Mouse (Mus musculus) MEL (cell line): Measurements from ENCODE around the gene Wdr46. TPM values are rescaled to one million over a fixed set of nuclear protein-coding genes. Genes with fewer than 3 reads are reported as not detected.
A peak's percentile ranks its signal among the peaks of the same experiment; 100 is the strongest.

ENCODE experiments used
- DNase-seq: peaks from one replicate; pipeline ENCODE4 v3.0.0; 2011; ENCODE audit warnings: low read depth, low spot score
- H3K27ac ChIP-seq: 2 replicates; pipeline ENCODE4 v1.5.1; 2012; ENCODE audit warnings: low read depth, mild to moderate bottlenecking, control low read depth, low read length, moderate library complexity; ENCODE audit not compliant: control insufficient read depth
- H3K27me3 ChIP-seq, 2 experiments: fragments of 150-350 bp in 1 of 2; sonication (generic) in 1 of 2; 2 replicates each; pipeline ENCODE4 v1.6.1; 2012; ENCODE audit warnings: low read length in 2 of 2, mild to moderate bottlenecking in 2 of 2, improper control_type of control experiment in 1 of 2, moderate library complexity in 1 of 2; ENCODE audit not compliant: insufficient read depth in 2 of 2, control insufficient read depth in 1 of 2
- H3K36me3 ChIP-seq, 2 experiments: 2 replicates each; pipeline ENCODE4 v1.6.1; 2012 to 2014; ENCODE audit warnings: low read length in 2 of 2, improper control_type of control experiment in 1 of 2, inconsistent platforms in 1 of 2, mild to moderate bottlenecking in 1 of 2; ENCODE audit not compliant: insufficient read depth in 2 of 2, control insufficient read depth in 1 of 2
- H3K4me1 ChIP-seq, 2 experiments: fragments of 150-350 bp in 1 of 2; sonication (generic) in 1 of 2; 2 replicates each; pipeline ENCODE4 v1.6.1; 2012; ENCODE audit warnings: low read length in 2 of 2, improper control_type of control experiment in 1 of 2, mild to moderate bottlenecking in 1 of 2; ENCODE audit not compliant: insufficient read depth in 2 of 2, control insufficient read depth in 1 of 2
- H3K4me3 ChIP-seq, 2 experiments: fragments of 150-350 bp in 1 of 2; sonication (generic) in 1 of 2; 2 replicates each; pipeline ENCODE4 v1.5.1; 2012; ENCODE audit warnings: low read depth in 2 of 2, low read length in 2 of 2, mild to moderate bottlenecking in 2 of 2, moderate library complexity in 2 of 2, control low read depth in 1 of 2, improper control_type of control experiment in 1 of 2; ENCODE audit not compliant: control insufficient read depth in 1 of 2, insufficient read depth in 1 of 2
- H3K79me2 ChIP-seq: 2 replicates; pipeline ENCODE4 v1.6.1; 2012; ENCODE audit warnings: mild to moderate bottlenecking, low read length, moderate library complexity; ENCODE audit not compliant: control insufficient read depth, poor library complexity, insufficient read depth
- H3K9ac ChIP-seq: 2 replicates; pipeline ENCODE4 v1.6.1; 2012; ENCODE audit warnings: low read depth, mild to moderate bottlenecking, control low read depth, low read length, moderate library complexity; ENCODE audit not compliant: control insufficient read depth, poor library complexity, severe bottlenecking
- H3K9me3 ChIP-seq: fragments of 150-350 bp; sonication (generic); replicated peaks from 2 replicates; pipeline ENCODE4 v1.6.1; 2012; ENCODE audit warnings: mild to moderate bottlenecking, low read length, improper control_type of control experiment, moderate library complexity; ENCODE audit not compliant: insufficient read depth
- CHD1 ChIP-seq: IDR thresholded peaks from 2 replicates; pipeline ENCODE4 v1.6.1; 2012; ENCODE audit warnings: low read depth, mild to moderate bottlenecking, inconsistent platforms, low read length, improper control_type of control experiment
- CHD2 ChIP-seq: IDR thresholded peaks from 2 replicates; pipeline ENCODE4 v1.6.1; 2011; ENCODE audit warnings: low read length, improper control_type of control experiment
- CTCF ChIP-seq, 3 experiments: IDR thresholded peaks in 2 of 3; conservative IDR thresholded peaks in 1 of 3; 2 replicates each; pipeline ENCODE4 v1.5.1; 2011 to 2012; ENCODE audit warnings: low read length in 3 of 3, low read depth in 2 of 3, mild to moderate bottlenecking in 2 of 3, improper control_type of control experiment in 1 of 3, inconsistent platforms in 1 of 3, mixed read lengths in 1 of 3, moderate library complexity in 1 of 3; ENCODE audit not compliant: control insufficient read depth in 1 of 3, insufficient read depth in 1 of 3, poor library complexity in 1 of 3, severe bottlenecking in 1 of 3
- ELF1 ChIP-seq: IDR thresholded peaks from 2 replicates; pipeline ENCODE4 v1.6.1; 2014; ENCODE audit warnings: low read depth, mild to moderate bottlenecking, inconsistent platforms, low read length, improper control_type of control experiment, moderate library complexity
- GABPA ChIP-seq: IDR thresholded peaks from 2 replicates; pipeline ENCODE4 v1.6.1; 2012; ENCODE audit warnings: low read depth, mild to moderate bottlenecking, inconsistent platforms, low read length, improper control_type of control experiment, moderate library complexity
- GATA1 ChIP-seq: IDR thresholded peaks from 2 replicates; pipeline ENCODE4 v1.6.1; 2011; ENCODE audit warnings: low read depth, low read length, improper control_type of control experiment
- KAT2A ChIP-seq: conservative IDR thresholded peaks from 2 replicates; pipeline ENCODE4 v1.6.1; 2012; ENCODE audit warnings: low read depth, low read length, improper control_type of control experiment, inconsistent platforms
- MAFK ChIP-seq: IDR thresholded peaks from 2 replicates; pipeline ENCODE4 v1.6.1; 2011; ENCODE audit warnings: low read depth, mild to moderate bottlenecking, low read length, improper control_type of control experiment, borderline replicate concordance
- MAX ChIP-seq: IDR thresholded peaks from 2 replicates; pipeline ENCODE4 v1.6.1; 2011; ENCODE audit warnings: low read length, improper control_type of control experiment
- MAZ ChIP-seq: IDR thresholded peaks from 2 replicates; pipeline ENCODE4 v1.6.1; 2012; ENCODE audit warnings: low read depth, mild to moderate bottlenecking, inconsistent platforms, low read length, improper control_type of control experiment
- MEF2A ChIP-seq: IDR thresholded peaks from 2 replicates; pipeline ENCODE4 v1.6.1; 2014; ENCODE audit warnings: low read depth, mild to moderate bottlenecking, inconsistent platforms, low read length, improper control_type of control experiment; ENCODE audit not compliant: poor library complexity, insufficient replicate concordance, severe bottlenecking; ENCODE audit errors: extremely low read depth
- MXI1 ChIP-seq: IDR thresholded peaks from 2 replicates; pipeline ENCODE4 v1.6.1; 2011; ENCODE audit warnings: mild to moderate bottlenecking, low read depth, low read length, improper control_type of control experiment
- NRF1 ChIP-seq: IDR thresholded peaks from 2 replicates; pipeline ENCODE4 v1.6.1; 2014; ENCODE audit warnings: low read depth, mild to moderate bottlenecking, inconsistent platforms, low read length, improper control_type of control experiment, moderate library complexity; ENCODE audit not compliant: poor library complexity, insufficient read depth, severe bottlenecking
- POLR2A ChIP-seq, 2 experiments: IDR thresholded peaks; 2 replicates each; pipeline ENCODE4 v1.6.1; 2011 to 2012; ENCODE audit warnings: low read length in 2 of 2, mild to moderate bottlenecking in 2 of 2, control low read depth in 1 of 2, improper control_type of control experiment in 1 of 2, low read depth in 1 of 2, moderate library complexity in 1 of 2; ENCODE audit not compliant: control insufficient read depth in 1 of 2, insufficient read depth in 1 of 2, poor library complexity in 1 of 2
- POLR2AphosphoS2 ChIP-seq: IDR thresholded peaks from 2 replicates; pipeline ENCODE4 v1.6.1; 2011; ENCODE audit warnings: low read length, improper control_type of control experiment
- POLR2AphosphoS5 ChIP-seq: IDR thresholded peaks from 2 replicates; pipeline ENCODE4 v1.6.1; 2012; ENCODE audit warnings: low read depth, borderline replicate concordance, mild to moderate bottlenecking, inconsistent platforms, low read length, moderate library complexity, mixed read lengths
- SIN3A ChIP-seq: IDR thresholded peaks from 2 replicates; pipeline ENCODE4 v1.6.1; 2012; ENCODE audit warnings: low read length, improper control_type of control experiment, inconsistent platforms
- TAL1 ChIP-seq: IDR thresholded peaks from 2 replicates; pipeline ENCODE4 v1.6.1; 2012; ENCODE audit warnings: mild to moderate bottlenecking, inconsistent platforms, low read length, moderate library complexity, mixed read lengths
- UBTF ChIP-seq: IDR thresholded peaks from 2 replicates; pipeline ENCODE4 v1.6.1; 2012; ENCODE audit warnings: low read depth, mild to moderate bottlenecking, inconsistent platforms, low read length, improper control_type of control experiment, moderate library complexity, borderline replicate concordance; ENCODE audit not compliant: insufficient read depth
- USF2 ChIP-seq, 2 experiments: IDR thresholded peaks; 2 replicates each; pipeline ENCODE4 v1.6.1; 2011 to 2012; ENCODE audit warnings: improper control_type of control experiment in 2 of 2, low read length in 2 of 2, borderline replicate concordance in 1 of 2, inconsistent platforms in 1 of 2, low read depth in 1 of 2, mild to moderate bottlenecking in 1 of 2; ENCODE audit not compliant: insufficient read depth in 1 of 2
- ZKSCAN1 ChIP-seq: IDR thresholded peaks from 2 replicates; pipeline ENCODE4 v1.6.1; 2012; ENCODE audit warnings: low read depth, mild to moderate bottlenecking, inconsistent platforms, low read length, improper control_type of control experiment, moderate library complexity
- polyA plus RNA-seq, 2 experiments: library from polyadenylated mRNA; stranded (reverse) in 1 of 2; unstranded in 1 of 2; fragments of >175 nt in 1 of 2; fragments of >200 nt in 1 of 2; gene quantifications; 2 replicates each; pipeline versions ENCODE4 v1.2.1 to v1.2.4; 2012; ENCODE audit warnings: low replicate concordance in 2 of 2, low read depth in 1 of 2; ENCODE audit not compliant: insufficient read length in 2 of 2, insufficient read depth in 1 of 2, missing spikeins in 1 of 2
- total RNA-seq: library from RNA; depleted of rRNA; stranded (reverse); fragments of 300-350 nt; gene quantifications from 2 replicates; pipeline ENCODE4 v1.2.3, GENCODE M21; 2012

The Wdr46 gene
- total and polyA plus RNA-seq, 3 experiments: 100 to 131 TPM; not detected in 1

DNA sequence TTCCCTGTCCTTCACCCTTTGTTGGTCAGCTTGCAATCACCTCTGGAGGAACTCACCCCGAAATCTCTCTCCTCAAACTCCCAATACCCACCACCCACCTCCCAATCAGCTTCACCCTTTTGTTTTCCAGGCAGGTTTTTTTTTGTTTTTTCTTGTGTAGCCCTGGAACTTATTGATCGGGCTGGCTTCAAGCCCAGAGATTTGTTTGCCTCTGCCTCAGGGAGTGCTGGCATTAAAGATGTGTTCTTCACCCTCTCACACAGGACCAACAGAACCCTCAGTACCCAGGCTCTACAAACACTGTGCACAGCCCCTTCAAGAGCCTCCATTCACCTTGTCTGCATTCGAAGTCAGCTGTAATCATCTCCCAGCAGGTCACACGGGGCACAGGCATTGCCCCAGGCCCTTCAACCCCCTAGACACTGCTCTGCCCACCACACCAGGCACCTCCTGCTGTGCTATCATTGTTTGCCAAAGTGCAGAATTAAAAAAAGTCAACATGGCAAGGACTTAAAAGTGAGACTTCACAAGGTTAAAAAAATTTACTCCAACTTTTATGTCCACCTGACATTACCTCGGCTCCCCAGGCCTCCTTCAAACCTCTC lies 13.6 kb downstream of the Wdr46 start:
- no peaks in the 10 kb centered on the region for H3K9me3 ChIP-seq
- peaks cover 0 to 13% of the 10 kb centered on the region in 2 experiments; a peak in 2 of 4 replicates for H3K4me1 ChIP-seq
- DNase-seq: no peak
- peaks cover 10 to 18% of the 10 kb centered on the region in 2 experiments for H3K36me3 ChIP-seq
- no peaks in the 10 kb centered on the region for H3K27me3 ChIP-seq
- peak overlapping the region; percentile 82 to 87 for H3K4me3 ChIP-seq
- peak overlapping the region; percentile 85 for H3K27ac ChIP-seq
- peak overlapping the region; percentile 99 for H3K9ac ChIP-seq
- TF ChIP-seq KAT2A (no peak), POLR2A (IDR thresholded peaks at IDR 0.05; ENCODE audit: control insufficient read depth in 1 of 2, insufficient read depth in 1 of 2, low read depth in 1 of 2, low read length in 2 of 2, poor library complexity in 1 of 2) (no peak), MAZ (no peak), ZKSCAN1 (no peak), CTCF (IDR thresholded peaks at IDR 0.05 in 2 of 3, conservative IDR thresholded peaks at IDR 0.05 in 1 of 3; ENCODE audit: control insufficient read depth in 1 of 3, insufficient read depth in 1 of 3, low read depth in 2 of 3, low read length in 3 of 3, poor library complexity in 1 of 3, severe bottlenecking in 1 of 3) (no peak), MAFK (no peak), NRF1 (no peak), MEF2A (no peak), ELF1 (no peak), MAX (no peak), USF2 (IDR thresholded peaks at IDR 0.05; ENCODE audit: borderline replicate concordance in 1 of 2, insufficient read depth in 1 of 2, low read depth in 1 of 2, low read length in 2 of 2) (no peak), GATA1 (no peak), UBTF (no peak), GABPA (no peak), CHD2 (no peak), POLR2AphosphoS5 (no peak)
- peaks cover 40% of the 10 kb centered on the region for H3K79me2 ChIP-seq

DNA sequence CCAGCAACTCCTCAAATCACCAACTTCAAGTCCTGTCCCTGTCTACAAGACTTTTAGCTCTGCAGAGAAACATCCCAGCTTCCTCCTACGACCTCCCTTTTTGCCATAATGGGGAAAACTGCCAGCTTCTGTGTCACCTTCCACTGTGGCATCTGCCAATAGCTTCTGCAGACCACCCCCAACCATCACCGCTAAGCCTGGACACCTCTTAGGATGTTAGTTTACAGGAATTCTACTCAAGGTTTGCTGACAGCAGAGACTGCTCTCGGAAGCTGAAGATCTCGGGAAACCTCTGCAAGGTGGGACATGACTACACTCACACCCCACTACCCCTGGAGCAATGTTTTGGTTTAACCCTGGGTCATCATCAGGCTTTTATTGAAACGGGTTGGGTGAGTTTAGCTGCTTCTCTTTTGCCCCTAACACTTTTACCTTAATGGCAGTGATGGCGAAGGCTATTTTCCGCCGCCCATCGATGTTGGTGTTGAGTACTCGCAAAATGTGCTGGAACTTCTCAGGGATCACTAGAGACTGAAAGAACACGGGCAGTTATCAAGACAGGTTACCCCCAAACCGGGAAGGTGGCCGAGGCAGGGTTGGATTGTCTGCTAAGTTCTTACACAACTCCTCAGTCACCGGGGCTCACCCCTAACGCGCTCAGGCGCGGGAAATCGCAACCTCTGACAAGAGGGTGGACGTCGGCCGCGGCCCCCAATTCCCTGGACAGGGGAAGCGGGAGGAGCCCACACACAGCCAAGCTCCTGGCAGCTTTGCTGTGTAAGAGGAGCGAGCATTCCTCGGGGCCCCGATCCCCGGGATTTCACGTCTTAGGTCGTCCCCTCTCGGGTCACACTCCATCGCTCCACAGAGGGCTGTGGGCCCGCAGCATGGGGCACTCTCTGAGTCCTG lies 14.4 kb downstream of the Wdr46 start:
- Histone ChIP-seq H3K27me3 (no peaks in the 10 kb centered on the region), H3K9ac (peak overlapping the region; percentile 99), H3K36me3 (peaks cover 10 to 18% of the 10 kb centered on the region in 2 experiments), H3K27ac (peak overlapping the region; percentile 85), H3K4me3 (peak overlapping the region; percentile 82 to 87), H3K79me2 (peaks cover 40% of the 10 kb centered on the region), H3K9me3 (no peaks in the 10 kb centered on the region), H3K4me1 (peaks cover 0 to 13% of the 10 kb centered on the region in 2 experiments; a peak in 2 of 4 replicates)
- DNase-seq: no peak
- TF ChIP-seq MEF2A (no peak), MXI1 (peak; percentile 29; the same call in 1 of the 2 replicates), POLR2AphosphoS2 (0 out of 2 replicates have a peak, but pooled peaks have one; percentile 48), SIN3A (peak; percentile 26; the same call in 1 of the 2 replicates), TAL1 (no peak), POLR2AphosphoS5 (0 out of 2 replicates have a peak, but pooled peaks have one; percentile 27), CHD1 (peak; percentile 88; the same call in 1 of the 2 replicates)
